Mouse (Mus musculus): ENCODE data around the gene Pld5.
A peak's percentile ranks its signal among the peaks of the same experiment; 100 is the strongest.

Pld5 gene

DNA sequence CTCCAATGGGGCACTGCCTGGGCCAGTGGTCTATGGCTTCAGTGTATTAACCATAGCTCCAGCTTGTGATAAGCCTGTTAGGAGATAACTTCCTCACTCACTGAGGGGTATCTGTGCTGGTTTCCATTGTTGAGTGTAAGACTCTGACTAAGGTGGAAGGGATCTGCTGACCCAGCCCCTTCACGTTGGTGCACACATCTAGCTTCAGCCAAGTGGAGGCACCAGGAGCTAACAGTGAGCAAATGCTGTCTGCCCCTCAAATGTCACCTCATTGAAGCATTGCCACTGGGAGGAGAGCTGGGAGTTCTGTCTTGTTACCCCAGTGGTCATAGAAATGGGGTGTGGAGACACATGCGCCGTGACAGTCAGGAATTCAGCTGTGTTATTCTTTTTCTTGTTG is 336.4 kb downstream of the Pld5 start:
- no peak for DNase-seq

DNA sequence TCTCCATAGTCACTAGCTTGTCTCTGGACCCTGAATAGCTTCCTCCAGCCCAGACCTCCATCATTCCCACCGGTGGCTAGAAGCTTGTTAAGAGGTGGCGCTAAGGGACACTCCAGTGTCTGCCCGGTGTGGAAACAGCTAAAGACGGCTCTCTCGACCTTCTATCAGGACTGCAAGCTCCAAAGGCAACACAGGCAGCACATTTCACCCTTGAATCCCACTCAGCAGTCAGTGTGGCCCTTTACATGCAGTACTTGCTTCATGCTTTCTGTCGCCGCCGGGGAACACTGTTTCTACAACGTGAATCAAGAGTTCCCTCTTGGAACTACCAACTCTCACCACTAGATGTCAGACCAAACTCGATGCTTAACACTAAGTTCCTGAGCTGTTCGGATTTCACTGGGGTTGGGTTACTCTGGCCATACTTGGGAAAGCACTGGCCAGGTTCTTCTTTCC is 338.8 kb downstream of the Pld5 start:
- peak; percentile 35 to 45 for DNase-seq

DNA sequence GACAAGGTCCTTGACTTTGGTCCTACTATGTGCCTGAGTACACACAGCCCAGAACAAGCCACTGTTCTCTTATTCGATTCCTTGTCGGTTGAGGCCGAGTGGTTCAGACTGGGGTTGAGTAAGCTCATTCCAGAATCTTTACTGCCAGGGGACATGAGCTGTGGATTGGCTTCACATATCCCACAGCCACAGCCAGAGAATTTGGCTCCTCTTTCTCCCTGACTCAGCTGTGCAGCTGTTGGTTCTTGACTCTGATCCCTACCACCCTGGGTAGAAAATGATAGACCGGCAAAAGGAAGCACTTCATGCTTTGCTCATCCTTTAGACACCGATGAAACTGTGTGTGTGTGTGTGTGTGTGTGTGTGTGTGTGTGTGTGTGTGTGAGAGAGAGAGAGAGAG is 343.7 kb downstream of the Pld5 start:
- DNase-seq, result no peak

DNA sequence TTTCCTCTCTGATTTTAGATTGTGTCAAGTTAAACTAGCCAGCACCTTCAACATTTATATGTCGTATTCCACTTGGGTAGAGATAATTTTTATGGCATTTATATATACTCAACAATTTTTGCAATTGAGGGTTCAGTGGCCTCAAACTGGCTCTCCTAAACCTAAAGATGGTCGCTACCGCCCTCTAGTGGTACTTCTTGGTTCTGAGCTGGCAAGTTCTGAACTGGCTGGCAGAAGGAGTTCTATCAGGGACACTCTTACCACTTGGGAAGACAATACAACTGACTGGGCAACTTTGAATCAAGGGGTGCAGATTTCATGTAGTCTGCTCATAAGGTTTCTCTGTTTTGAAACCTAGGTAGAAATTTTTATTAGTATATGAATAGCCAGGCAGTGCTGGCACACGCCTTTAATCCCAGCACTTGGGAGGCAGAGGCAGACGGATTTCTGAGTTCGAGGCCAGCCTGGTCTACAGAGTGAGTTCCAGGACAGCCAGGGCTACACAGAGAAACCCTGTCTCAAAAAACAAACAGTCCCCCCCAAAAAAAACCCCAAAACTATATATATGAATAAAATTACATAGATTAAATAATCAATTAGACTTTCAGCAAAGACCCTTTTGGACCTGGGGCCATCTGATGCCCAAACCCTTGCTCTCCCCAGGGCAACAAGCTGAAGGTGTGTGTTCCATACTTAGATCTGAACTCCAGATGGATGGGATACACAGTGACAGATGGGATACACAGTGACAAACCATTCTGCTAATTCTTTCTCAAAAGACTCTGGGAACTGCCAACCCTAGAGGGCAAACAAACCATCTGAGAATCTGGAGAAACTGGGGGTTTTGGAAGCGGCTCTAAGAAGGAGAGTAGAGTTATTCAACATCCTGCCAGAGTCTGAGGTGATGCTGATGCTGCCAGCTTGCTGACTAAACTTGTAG is 351.0 kb downstream of the Pld5 start:
- peak; percentile 82 for DNase-seq

DNA sequence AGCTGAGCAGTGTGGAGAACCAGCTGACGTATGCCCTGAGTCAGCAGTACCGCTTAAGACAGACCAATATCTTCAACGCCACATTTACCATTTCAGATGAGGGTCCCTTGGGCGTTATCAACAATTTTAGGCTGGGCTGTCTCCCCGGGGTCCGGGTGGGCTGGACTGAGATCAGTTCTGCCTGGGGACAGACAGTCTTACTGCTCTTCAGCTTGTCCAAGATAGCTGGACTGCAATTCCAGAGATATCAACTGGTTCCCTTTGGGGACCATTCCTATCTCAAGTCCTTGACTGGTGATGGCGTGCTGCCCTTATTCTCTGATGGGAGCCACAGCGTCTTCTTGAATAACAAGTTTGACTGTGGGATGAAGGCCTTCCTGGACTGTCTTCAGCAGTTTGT is 354.0 kb downstream of the Pld5 start:
- no peak for DNase-seq

DNA sequence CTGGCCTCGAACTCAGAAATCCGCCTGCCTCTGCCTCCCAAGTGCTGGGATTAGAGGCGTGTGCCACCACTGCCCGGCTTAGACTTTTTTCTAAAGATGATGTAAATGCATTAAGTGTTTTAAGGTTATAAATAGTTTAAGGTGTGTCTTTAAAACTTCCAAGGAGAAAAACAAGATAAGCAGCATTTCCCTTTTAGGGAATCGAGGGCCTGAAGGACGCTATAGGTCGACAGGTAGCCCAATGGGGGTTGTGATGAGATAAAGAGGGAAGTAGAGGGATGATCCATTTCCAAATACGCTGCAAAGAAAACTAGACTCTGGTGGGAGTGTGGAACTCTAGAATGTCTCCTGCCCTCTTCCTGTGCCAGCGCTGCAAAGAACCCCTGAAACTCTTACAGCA is 355.1 kb downstream of the Pld5 start, which contains the start of gene Gm38100:
Gene Gm38100, plus strand, starts transcription at position 301 of the 400 bp plus-strand sequence.
- no peak for DNase-seq

DNA sequence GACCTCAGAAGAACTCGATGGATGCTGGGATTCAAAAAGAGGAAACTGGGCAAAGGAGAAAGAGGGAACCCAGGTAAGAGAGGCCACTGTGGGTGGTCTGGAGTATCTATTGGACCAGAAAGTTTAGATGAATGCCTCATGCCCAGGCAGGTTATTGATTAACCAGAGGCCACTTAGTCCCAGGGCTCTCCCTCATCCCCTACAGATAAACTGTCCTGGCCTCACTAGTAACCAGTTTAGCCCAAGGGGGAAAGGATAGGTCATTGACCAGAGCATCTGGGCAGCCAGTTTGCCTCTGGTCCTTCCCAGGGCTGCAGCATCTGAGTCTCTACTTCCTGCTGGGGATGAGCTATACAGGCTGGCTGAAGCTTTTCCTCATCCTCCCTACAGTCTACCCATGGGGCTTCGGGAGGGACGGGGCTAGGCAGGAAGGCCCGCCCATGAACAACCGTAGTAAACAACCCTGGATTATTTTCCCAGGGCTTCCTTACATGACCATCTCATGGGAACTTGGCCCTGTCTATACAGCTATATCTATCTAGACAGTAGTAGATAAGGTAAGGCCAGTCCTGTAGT is 361.3 kb downstream of the Pld5 start:
- DNase-seq, result no peak

All from B cell, adult 2 months (primary cell).